Comparison of ENCODE assay signal across 8 mouse cellular contexts in the genomic region with DNA sequence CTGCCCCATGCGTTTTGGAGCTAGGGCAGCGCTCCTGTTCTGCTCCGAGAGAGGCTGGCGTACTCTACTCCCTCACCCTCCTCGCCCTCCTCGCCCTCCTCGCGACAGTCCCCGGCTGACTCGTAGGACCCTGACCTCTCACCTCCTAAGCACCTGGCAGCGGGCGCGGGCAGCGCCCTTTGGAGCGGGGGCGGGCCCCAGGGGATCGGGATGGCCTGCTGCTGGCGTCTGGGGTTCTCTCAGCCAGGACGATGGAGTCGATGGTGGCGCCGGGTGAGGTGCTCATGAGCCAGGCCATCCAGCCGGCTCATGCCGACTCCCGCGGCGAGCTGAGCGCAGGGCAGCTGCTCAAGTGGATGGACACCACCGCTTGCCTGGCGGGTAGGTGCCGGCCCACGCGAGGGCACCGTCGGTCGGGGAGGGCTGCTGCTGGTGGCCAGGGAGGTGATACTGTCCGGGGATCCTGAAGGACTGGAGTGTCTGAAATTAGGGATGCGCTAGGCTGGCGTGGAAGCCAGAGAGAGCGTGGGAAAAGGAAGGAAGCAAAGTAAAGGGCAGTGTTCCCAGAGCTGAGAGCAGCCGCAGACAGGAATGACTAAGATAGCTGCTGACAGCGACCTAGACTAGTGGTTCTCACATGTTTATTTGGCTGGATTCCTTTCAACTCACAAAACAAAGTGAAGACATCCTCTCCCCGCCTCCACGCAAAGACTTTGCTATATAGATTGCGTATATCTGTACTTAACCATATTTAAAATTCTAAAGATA. TPM values are rescaled to one million over a fixed set of nuclear protein-coding genes. Genes with fewer than 3 reads are reported as not detected.
A peak's percentile ranks its signal among the peaks of the same experiment; 100 is the strongest.
DNase-seq lines count a peak whose midpoint lies in the region; ATAC-seq lines count a peak whose summit lies in the region.

Gene Acot12, plus strand, starts transcription at position 233 of the 768 bp plus-strand sequence.

- H3K36me3 ChIP-seq in forebrain, embryonic 12.5 days (replicated peaks), result no peaks in the 10 kb centered on the region
- H3K36me3 ChIP-seq in midbrain, embryonic 15.5 days (replicated peaks), result no peaks in the 10 kb centered on the region

- 9% methylated on average over 45 of the region's 45 CpGs for WGBS in forebrain, embryonic 12.5 days
- 8% methylated on average over 45 of the region's 45 CpGs for WGBS in midbrain, embryonic 15.5 days

- DNase-seq in frontal cortex, postnatal 36 days (ENCODE audit: low spot score in 2 of 2), result peak; percentile 31
- no peak for DNase-seq in frontal cortex, postnatal 10 days (ENCODE audit: low spot score in 2 of 2)
- peak; percentile 35 to 38 for DNase-seq in left cerebral cortex, postnatal 36 days (ENCODE audit: low spot score in 2 of 2)
- peak; percentile 26 for DNase-seq in testis, postnatal 14 days (ENCODE audit: low spot score)

- peak; percentile 89 for ATAC-seq in cerebellum, adult (ENCODE audit: insufficient number of reproducible peaks, low FRiP score, low TSS enrichment)
- peak; percentile 74; the same call in 1 of the 2 replicates for ATAC-seq in forebrain, embryonic 12.5 days (ENCODE audit: low FRiP score)
- ATAC-seq in hematopoietic stem cell, adult 5-6 weeks (replicated peaks in 1 of 2; ENCODE audit: insufficient read depth in 1 of 2, low FRiP score in 2 of 2, low TSS enrichment in 1 of 2, low read depth in 1 of 2, poor library complexity in 2 of 2, severe bottlenecking in 2 of 2), result peak; percentile 45 to 46
- peak; percentile 83 for ATAC-seq in midbrain, embryonic 15.5 days (replicated peaks)

- peak within 1 kb of the TSS; percentile 61 for H3K9ac ChIP-seq in forebrain, embryonic 12.5 days
- peak within 1 kb of the TSS; percentile 56 for H3K9ac ChIP-seq in midbrain, embryonic 15.5 days

- no peak within 1 kb of the TSS for H3K27ac ChIP-seq in forebrain, embryonic 12.5 days
- H3K27ac ChIP-seq in midbrain, embryonic 15.5 days, result no peak within 1 kb of the TSS

- H3K4me1 ChIP-seq in forebrain, embryonic 12.5 days, result peaks cover 9% of the 10 kb centered on the region
- peaks cover 10% of the 10 kb centered on the region; the same call in 1 of the 2 replicates for H3K4me1 ChIP-seq in midbrain, embryonic 15.5 days

- intact Hi-C loops in left cerebral cortex, postnatal 36 days (cut with DNase I), result no loop called here

- H3K4me2 ChIP-seq in forebrain, embryonic 12.5 days, result peak within 1 kb of the TSS; percentile 81
- peak within 1 kb of the TSS; percentile 88 for H3K4me2 ChIP-seq in midbrain, embryonic 15.5 days

- peaks cover 20% of the 10 kb centered on the region for H3K27me3 ChIP-seq in forebrain, embryonic 12.5 days
- no peaks in the 10 kb centered on the region for H3K27me3 ChIP-seq in midbrain, embryonic 15.5 days (replicated peaks)

- no peaks in the 10 kb centered on the region for H3K9me3 ChIP-seq in forebrain, embryonic 12.5 days
- H3K9me3 ChIP-seq in midbrain, embryonic 15.5 days, result no peaks in the 10 kb centered on the region

- peak within 1 kb of the TSS; percentile 42 for H3K4me3 ChIP-seq in forebrain, embryonic 12.5 days (replicated peaks)
- peak within 1 kb of the TSS; percentile 45 for H3K4me3 ChIP-seq in midbrain, embryonic 15.5 days

RNA-seq across cellular contexts. Expression of gene Acot12, which starts in this region (rescaled TPM):
- 0.12 TPM in 1 of 2 replicates, not detected in the other for polyA plus RNA-seq in forebrain, embryonic 12.5 days (2016; fragmentation: Nextera tagmentation; extraction: Ambion mirVana)
- total RNA-seq in hematopoietic stem cell, adult 5-6 weeks (2017), result not detected in 2 replicates
- under 1 TPM in 1 of 2 experiments, not detected in 1; 0.34 TPM for total RNA-seq in left cerebral cortex, postnatal 36 days (2021)
- polyA plus RNA-seq in midbrain, embryonic 15.5 days (2015; fragmentation: Nextera tagmentation; extraction: Ambion mirVana), result 0.19 TPM in 1 of 2 replicates, not detected in the other

Comparison
In these comparisons a context has a peak if more than half of its experiments do, and no peak if none do; other contexts are left out.
1. DNase-seq: peak in frontal cortex, postnatal 36 days (2 of 2) and testis, postnatal 14 days (single experiment); none in frontal cortex, postnatal 10 days (0 of 2).
2. Peak in ATAC-seq, H3K4me3 ChIP-seq, H3K9ac ChIP-seq and H3K4me2 ChIP-seq in forebrain, embryonic 12.5 days; RNA of the gene not detected or under 1 TPM.
3. Peak in ATAC-seq in hematopoietic stem cell, adult 5-6 weeks; RNA of the gene not detected or under 1 TPM.
4. Peak in DNase-seq in left cerebral cortex, postnatal 36 days; RNA of the gene not detected or under 1 TPM.
5. Peak in ATAC-seq, H3K4me3 ChIP-seq, H3K9ac ChIP-seq and H3K4me2 ChIP-seq in midbrain, embryonic 15.5 days; RNA of the gene not detected or under 1 TPM.
6. Peak in every context shown above with its lines, with median percentiles within 50 percentile points of each other: ATAC-seq.